Mouse (Mus musculus) left cerebral cortex, postnatal 10 days (tissue): ENCODE measurements at regions not wholly inside any gene's neighbourhood (a gene's known extent, or its start where the extent isn't known, plus 50 kb on each side); places are given as distances from the start of the nearest gene placed in this dataset.

ENCODE experiments used
- DNase-seq, 2 experiments: peaks; one replicate each; pipeline ENCODE4 v3.0.0; 2021 to 2022; ENCODE audit warnings: low spot score in 2 of 2, mixed read lengths in 1 of 2; ENCODE audit errors: extremely low spot score in 1 of 2
- intact Hi-C: fragments of 180-260 bp; cut with DNase I; formaldehyde crosslinking; loops from one replicate; pipeline ENCODE4 v1.15.1; 2025

DNA sequence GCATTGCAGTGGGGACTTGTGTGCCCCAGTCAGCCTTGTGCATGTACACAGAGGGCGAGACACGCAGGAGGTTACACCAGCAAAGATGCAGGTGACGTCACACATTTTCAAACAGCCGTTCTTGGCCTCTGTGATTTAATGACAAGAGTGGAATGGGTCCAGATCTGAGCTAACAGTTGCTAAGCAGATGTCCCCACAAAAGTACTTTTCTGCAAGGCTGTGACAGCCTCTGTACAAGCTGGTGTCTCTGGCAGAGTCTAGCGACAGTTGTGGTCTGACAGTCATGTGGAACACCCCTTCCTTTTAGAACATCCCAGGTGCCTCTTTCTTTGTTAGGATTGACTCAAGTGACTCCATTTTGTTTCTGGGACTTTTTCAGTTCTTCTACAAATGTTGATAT, 203.1 kb downstream of the Bcl11b start:
- no peak for DNase-seq
- intact Hi-C loops = no loop called here

DNA sequence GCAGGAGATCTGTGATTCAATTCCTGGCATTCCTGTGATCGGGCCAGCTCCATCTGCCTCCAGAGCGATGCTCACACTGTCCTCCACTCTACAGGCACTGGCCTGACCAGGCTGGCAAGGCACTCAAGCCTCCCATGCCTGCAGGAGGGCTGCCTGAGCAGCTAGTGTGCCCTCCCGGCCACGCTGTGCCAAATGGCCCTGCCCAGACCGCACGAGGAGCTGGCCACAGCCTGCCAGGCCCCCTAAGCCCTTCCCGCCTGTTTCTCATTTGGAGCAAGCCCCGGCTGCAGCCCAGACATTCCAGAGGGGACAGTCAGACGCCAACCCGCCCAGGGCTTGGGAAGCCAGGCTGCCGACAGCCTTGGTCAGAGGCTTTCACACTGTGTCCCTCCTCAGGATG, 195.8 kb downstream of the Bcl11b start:
- intact Hi-C loops = no loop called here
- peak in 1 of 2 experiments; percentile 39 for DNase-seq

DNA sequence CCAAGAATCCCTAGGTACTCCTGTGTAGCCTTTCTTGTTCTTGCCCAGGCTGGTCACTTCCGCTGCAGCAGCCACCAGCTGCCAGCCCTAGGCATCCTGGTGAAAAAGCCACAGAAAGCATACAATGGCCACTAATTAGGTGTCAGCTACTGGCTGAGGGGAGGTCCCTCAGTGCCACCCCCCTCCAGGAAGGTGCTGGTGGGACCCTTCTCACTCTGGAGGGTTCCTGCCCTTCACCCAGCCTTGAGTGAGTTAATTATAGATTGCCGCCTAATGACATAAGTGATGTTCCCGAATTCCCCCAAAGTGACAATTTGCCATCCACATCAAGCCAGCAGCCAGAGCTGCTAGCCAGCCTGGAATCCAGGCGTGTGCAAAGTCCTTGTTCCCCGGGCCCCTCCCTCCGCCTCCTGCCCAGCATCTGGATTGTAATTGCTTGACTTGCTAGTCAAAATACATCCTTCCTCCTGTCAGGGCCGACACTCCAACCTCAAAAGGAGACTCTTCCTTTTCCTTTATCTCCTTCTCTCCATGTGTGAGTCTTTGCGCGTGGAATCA, 195.2 kb downstream of the Bcl11b start:
- intact Hi-C loops = no loop called here

DNA sequence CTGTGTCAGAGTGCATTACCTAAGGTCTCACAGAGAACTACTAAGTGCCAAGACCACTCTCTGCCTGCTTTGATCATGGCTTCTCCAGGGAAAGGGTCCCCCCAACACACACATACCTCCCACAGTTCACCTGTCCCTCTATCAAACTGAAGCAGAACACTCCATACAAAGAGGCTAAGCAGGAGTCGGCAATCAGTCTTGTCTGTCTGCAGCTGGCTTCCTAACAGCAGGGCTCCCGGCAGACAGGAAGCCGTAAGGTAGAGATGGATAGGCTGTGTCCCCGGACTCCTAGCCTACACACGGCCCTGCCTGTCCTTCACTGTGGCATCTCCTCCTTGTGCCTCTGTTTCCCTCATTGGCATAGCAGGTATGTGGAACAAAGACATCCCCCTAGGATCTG, 192.2 kb downstream of the Bcl11b start:
- DNase-seq = no peak
- intact Hi-C loops = no loop called here

More for the DNA sequence above, 195.2 kb downstream of the Bcl11b start:
- no peak for DNase-seq

DNA sequence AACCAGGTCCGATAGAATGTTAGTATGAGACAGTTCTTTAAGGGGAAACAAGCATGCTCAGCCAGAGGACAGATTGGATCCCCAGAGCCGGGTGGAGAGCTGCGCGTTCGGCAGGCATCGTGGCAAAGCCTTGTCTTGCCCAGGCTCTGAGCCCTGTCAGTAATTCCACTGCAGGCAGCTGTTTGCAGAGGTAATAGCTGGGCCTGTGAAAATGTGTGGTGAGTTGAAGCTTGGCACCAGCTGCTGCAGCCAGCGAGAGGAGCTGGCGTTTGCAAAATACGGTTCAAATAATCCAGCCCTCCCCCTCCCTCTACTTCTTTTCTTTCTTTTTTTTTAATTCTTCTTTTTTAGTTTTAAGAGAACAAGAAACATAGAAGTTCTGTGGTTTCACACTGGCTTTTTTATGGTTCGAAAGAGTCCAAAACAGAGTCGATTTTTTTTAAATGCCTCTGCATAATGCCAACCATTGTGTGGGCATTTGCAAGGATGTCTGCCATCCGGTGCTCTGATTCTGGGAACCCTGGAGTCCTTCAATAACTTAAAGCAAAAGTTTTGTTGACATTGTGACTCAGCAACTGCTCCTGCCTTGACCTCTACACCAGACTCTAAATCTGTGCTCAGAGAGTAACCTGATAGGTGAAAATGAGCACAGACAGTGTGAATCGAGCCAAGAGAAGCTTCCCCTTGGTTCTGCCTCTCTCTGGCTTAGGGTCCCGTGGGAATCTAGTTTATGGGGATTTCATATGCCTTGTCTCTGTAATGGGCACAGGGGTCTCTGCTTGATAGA, 190.7 kb downstream of the Bcl11b start:
- intact Hi-C loops = no loop called here
- DNase-seq = no peak

DNA sequence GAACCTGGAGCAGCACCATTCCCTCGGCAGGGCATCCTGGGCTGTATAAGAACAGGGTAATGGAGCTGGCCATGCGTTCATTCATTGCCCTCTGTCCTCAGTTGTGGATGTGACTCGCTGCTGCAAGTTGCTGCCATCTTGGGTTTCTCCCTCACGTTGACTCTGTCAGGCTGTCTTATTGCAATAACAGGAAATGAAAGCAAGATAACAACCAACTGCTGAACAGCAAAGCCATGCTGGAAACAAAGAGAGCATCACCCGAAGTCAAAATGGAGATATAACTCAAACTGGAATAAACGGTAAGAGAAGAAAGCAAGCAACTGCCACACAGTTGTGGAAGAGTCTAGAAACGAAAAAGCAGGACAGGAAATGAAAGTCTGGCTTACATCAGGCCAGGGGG, 188.5 kb downstream of the Bcl11b start:
- DNase-seq = no peak

DNA sequence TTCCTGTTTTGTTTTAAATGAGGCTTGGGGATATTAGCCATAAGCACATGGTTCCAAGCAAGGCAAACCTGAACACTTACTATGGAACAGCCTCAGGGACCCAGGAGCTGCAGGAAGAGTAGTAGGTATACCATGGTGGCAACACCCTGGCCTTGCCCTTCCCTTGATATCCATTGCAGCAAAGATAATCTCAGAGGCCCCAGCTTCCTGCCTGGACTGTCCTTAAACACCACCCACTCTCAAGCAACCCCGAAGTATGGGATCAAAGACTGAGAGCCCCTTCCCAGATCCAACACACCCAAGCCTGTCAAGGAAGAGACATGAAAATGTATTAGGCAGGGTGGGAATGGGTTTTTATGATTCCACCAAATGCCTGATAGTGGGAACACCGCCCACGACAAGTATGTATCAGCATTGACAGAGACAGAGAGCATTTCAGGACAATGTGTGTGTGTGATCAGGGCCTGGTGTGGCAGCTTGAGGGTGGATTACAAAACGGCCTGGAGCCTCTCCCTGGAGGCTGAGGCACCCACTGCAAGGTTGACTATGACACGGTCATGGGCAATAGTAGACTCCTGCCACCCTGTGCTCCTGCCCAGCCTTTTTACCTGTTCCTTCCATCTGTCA, 179.5 kb downstream of the Bcl11b start:
- intact Hi-C loops = no loop called here
- no peak for DNase-seq

More for the DNA sequence above, 188.5 kb downstream of the Bcl11b start:
- intact Hi-C loops = no loop called here

DNA sequence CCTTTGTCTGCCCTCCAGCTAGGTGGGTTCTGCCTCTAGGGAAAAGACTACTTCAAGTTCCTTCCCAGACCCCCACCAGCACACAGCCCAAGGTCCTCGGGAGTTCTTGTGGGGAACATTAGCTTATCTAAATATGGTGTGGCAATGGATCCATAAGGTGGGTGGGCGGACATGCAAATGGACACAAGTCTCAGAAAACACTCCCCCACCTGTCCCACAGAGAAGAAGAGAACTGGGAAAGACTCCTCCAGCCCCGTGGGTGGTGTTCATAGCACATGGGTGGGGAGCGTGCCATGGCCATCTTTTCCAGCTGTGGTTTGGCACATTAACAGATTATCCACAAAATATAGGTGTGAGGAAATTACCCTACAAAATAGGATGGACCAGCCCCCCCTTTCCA, 177.5 kb downstream of the Bcl11b start:
- intact Hi-C loops = no loop called here
- no peak for DNase-seq

DNA sequence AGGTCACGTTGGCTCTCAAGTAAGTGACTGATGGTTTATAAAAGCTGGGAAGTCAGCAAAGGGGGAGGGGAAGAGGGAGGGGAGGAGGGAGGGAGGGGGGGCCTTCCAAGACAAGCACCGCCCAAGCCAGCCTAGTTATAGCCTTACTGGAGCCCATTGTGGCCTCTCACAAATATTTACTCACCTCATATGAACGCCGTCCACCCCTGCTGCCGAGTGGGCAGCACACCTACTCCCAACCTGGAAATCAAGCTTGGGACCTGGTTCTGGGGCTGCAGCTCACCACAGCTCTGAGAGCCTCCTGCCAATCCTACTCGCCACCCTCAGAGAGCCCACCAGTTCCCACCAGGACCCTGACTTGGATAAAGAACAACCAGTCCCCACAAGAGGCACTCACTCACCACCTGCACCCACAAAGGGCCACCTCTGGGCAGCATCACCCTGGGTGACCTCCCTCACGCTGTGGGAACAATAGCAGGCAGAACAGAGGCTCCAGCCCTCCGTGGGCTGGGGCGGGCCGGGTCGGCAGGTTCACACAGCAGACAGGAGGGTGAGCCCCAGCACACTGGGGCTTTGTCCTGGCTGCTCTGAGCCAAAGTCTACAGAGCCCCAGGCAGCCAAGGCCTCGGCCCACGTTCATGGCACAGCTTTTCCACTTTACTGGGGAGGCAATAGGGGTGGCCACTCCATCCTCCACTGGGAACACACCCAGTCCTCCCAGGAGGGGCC, 171.8 kb downstream of the Bcl11b start:
- no peak for DNase-seq
- intact Hi-C loops = no loop called here

DNA sequence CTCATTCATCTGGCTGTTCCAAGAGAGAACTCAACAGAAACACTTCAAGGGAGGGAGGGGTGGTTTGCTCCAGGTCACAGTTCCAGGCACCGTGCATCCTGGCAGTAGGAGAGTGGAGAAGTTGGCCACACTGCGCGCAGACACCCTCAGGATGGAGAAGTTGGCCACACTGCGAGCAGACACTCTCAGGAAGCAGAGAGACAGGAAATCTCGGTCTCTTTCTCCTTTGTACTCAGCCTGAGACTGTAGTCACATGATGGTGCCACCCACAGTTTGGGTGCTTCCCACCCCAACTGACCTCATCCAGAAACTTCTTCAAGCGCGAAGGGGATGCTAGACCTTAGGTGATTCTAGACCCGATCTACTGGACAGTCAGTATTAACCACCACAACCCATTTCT, 170.4 kb downstream of the Bcl11b start:
- intact Hi-C loops = no loop called here
- no peak for DNase-seq

DNA sequence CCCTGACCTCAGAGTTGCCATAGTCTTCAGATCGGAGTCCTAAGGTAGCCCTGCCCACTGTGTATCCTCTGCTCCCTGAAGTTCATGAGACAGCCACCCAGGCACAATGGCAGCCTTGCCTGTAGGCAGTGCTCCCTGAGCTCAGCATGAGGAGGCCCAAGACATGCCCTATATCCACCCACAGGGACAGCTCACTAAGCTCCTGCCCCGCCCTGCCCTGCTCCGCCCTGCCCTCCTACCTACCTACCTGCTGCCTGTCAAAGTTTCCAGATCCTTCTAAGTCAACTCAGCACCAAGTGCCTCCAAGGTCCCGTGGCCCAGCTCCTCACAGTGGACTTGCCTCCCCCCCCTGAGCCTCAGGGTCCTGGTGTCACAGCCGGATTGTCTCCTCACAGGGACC, 168.9 kb downstream of the Bcl11b start:
- no peak for DNase-seq
- intact Hi-C loops = no loop called here

DNA sequence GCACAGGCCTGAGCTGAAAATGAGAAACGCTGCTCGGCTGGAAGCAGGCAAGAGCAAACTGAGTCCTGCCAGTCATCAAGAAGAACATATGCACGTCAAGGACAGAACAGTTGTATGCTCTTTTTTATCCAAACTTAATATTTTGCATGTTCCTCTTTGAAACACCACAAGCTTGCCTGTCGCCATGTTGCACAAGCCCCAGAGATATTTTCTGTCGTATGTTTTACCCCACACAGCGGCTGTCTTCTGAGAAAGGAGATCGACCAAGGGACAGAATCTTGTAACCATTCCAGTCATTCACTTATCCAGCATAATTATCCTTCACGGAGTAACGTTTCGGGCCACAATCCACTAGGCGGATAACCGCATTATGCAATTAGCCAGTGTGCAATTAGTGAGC, 165.7 kb downstream of the Bcl11b start:
- no peak for DNase-seq
- intact Hi-C loops = no loop called here

DNA sequence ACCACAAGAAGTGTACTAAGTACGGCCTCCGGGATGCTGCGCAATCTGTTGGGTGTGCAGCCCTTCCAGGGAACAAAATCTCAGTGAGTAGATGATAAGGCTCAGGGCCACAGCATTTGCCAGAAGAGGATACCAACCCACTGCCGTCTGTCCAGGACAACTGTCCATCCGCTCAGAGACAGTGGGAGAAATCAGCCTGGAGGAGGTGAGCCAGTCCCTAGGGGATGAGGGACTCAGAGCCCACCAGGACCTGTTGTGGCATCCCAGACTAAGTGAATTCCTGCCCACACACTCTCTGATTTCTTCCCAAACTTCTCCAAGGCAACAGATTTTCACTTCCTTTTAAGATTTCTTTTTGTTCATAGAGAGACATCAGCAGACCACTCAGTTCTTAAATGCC, 158.8 kb downstream of the Bcl11b start:
- peak; percentile 17 to 25 for DNase-seq
- intact Hi-C loops = no loop called here

DNA sequence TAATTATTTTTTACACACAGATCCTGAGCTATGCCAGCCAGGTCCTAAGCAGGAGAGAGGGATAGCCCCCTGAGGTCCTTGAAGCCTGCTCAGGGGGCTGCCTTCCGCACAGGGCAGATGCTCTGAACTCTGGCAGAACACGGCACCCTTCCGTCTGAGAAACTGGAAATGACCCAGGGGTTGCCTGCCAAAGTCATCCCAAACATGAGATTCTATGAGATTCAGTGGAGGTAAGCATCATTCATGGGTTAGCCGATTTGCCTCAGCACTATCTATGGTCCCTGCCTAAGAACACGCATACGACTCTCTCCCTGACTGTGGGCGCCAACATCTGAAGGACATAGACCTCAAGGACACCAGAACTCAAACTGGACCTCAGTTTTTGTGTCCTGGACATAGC, 152.8 kb downstream of the Bcl11b start:
- DNase-seq = peak in 1 of 2 experiments; percentile 8
- intact Hi-C loops = no loop called here

DNA sequence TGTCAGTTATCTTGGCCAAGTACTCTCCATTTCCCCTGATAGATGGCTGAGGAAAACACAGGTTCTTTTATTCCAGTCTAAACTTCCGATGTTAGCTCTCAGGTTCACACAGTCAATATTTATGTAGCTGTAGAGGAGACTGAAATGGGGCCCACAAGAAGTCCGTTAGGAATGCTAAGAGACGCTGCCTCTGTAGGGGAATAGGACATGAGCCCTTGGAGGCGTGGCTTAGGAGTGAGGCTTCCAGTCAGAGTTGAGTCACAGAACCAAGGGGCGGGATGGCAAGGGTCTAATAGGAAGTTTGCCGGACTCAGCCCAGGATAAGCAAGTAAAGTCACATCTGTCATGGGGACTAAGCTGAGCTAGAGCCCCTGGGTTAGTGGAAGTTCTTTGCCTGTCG, 150.5 kb downstream of the Bcl11b start:
- DNase-seq = no peak
- intact Hi-C loops = no loop called here

DNA sequence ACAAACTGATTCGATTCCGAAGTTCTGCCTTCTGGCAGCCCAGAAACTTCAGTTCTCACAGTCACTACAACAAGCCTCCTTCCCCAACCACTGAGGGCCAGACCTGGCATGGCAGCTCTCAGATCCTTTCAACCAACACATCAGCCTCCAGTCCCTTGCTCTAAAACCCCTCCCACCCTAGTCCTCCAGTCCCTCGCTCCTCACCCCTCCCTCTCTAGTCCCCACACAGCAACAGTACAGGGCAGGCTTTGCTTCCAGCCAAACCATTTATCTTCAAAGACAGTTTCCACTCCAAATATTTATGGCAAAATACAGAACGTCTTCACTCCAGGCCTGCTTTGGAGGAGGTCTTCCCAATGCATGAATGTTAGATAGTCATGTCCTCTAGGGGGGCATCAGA, 147.9 kb downstream of the Bcl11b start:
- DNase-seq = no peak
- intact Hi-C loops = no loop called here

DNA sequence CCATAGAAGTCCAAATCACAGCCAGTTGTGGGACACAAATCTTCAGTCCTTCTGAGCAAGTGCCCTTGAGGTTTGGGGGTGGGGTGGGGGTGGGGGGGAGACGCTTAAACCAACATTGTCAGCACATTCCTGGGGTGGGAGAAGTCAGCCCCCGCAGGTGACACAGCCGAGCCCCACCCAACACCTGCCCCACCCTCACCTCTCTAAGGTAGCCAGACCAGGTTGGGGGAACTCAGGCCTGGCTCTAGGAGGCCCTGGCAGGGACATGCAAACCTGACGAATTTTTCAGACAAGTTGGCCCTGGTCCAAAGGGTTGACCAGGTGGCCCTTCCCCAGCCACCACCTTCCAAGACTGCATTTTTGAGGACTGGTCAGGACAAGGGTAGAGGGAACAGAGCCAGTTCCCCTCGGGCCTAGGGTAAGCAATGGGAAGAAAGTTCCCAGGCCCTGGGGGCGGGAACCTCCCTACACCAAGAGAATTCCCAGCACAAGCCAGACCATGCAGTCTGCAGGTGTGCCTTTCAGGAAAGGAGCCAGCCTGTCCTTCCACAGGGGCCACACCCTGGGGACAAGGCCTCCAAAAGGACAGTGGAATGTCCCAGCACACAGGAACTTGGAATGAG, 146.9 kb downstream of the Bcl11b start:
- DNase-seq = no peak
- intact Hi-C loops = no loop called here

DNA sequence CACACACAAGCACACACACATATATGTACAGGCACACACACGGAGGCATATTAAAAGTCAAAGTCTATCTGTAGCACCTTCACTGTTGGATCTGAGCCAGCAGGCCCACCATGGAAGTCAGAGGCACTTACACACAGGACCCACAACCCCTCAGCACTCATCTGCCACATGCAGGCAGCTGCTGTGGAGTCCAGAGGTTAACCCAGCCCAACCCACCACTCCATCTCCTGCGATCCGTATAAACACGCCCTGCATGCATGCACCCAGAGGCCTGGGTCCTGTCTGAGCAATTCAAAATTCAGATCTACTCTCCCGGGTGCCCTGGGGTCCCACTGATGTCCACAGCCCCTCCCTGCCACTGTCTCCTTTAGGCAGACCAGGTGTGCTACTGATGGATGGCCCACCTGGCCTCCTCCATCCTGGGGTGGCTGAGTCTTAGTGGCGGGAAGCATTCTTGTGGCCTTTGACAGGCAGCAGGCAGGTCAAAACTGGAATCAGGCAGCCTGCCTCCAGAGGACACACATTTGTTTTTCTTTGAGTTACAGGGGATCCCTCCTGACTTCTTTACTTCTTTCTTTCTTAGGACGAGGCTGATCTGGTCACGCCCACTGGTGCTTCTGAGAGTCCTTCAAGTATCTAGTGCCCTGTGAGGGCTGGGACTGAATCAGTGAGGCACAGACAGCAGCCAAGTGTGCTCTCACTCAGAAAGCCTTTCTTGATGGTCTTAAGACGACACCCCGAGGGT, 144.7 kb downstream of the Bcl11b start:
- intact Hi-C loops = no loop called here
- DNase-seq = no peak

DNA sequence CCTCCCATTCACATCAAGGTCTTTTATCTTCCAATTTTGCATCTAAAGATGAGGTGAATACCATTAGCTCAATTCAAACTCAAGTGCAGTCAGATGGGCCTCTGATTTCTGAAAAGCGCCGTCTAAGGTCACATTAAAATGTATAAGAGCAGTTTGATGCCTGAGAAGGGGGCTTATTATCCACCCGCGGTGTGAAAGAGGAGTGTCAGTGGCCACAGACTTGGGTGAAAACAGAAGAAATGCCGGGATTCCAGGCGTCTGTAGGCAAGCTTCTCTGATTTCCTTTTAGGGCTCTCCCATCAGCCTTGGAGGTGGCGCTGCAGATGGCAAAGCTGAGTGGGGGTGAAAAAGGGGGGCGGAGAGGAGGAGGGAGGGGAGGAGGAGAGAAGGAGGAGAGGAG, 143.7 kb downstream of the Bcl11b start:
- intact Hi-C loops = no loop called here
- DNase-seq = no peak
